Mouse (Mus musculus) stomach, postnatal 0 days (tissue): ENCODE measurements around the gene Fbxo11. TPM values are rescaled to one million over a fixed set of nuclear protein-coding genes. Genes with fewer than 3 reads are reported as not detected.

Experiments used
- ATAC-seq: fragments of 200-750 bp; cut with Nextera tagmentation; 2 replicates; pipeline ENCODE4 v1.8.0; 2017; ENCODE audit not compliant: low FRiP score, low TSS enrichment
- DNase-seq: peaks from one replicate; pipeline ENCODE4 v3.0.0-alpha.2; 2016; ENCODE audit warnings: low spot score
- H3K27ac ChIP-seq: fragments of 300-500 bp; sonication (generic); replicated peaks from 2 replicates; pipeline ENCODE4 v1.5.1; 2014; ENCODE audit warnings: mild to moderate bottlenecking, control low read depth
- H3K27me3 ChIP-seq: fragments of 300-500 bp; sonication (generic); 2 replicates; pipeline ENCODE4 v1.6.1; 2014; ENCODE audit warnings: low read length; ENCODE audit not compliant: control insufficient read depth, insufficient read depth
- H3K36me3 ChIP-seq: fragments of 300-500 bp; sonication (generic); 2 replicates; pipeline ENCODE4 v1.6.1; 2014; ENCODE audit warnings: low read length, mixed read lengths; ENCODE audit not compliant: control insufficient read depth, insufficient read depth
- H3K4me1 ChIP-seq: fragments of 300-500 bp; sonication (generic); replicated peaks from 2 replicates; pipeline ENCODE4 v1.6.1; 2014; ENCODE audit warnings: antibody characterized with exemption; ENCODE audit not compliant: control insufficient read depth, insufficient read depth
- H3K4me2 ChIP-seq: fragments of 300-500 bp; sonication (generic); replicated peaks from 2 replicates; pipeline ENCODE4 v1.6.1; 2014; ENCODE audit warnings: low read depth, mild to moderate bottlenecking, control low read depth, moderate library complexity
- H3K4me3 ChIP-seq: fragments of 300-500 bp; sonication (generic); 2 replicates; pipeline ENCODE4 v1.5.1; 2014; ENCODE audit warnings: low read depth, low read length, control low read depth
- H3K9ac ChIP-seq: fragments of 300-500 bp; sonication (generic); 2 replicates; pipeline ENCODE4 v1.6.1; 2014; ENCODE audit warnings: mild to moderate bottlenecking, low read length, control low read depth, mixed read lengths
- H3K9me3 ChIP-seq: fragments of 300-500 bp; sonication (generic); 2 replicates; pipeline ENCODE4 v1.6.1; 2016; ENCODE audit warnings: low read length; ENCODE audit not compliant: control insufficient read depth
- CTCF ChIP-seq: IDR thresholded peaks from 2 replicates; pipeline ENCODE4 v1.5.1; 2016; ENCODE audit warnings: antibody characterized with exemption, low read depth, mild to moderate bottlenecking, moderate library complexity
- EP300 ChIP-seq: optimal IDR thresholded peaks from 2 replicates; pipeline ENCODE3; 2016; ENCODE audit warnings: antibody characterized with exemption
- WGBS: fragments of 180-500 bp; shearing (Covaris S2); extraction: QIAGEN DNeasy Blood & Tissue Kit; methylation state at CpG from one replicate; pipeline ENCODE4 v1.1.7; 2014; 5-methylcytosine and 5-hydroxymethylcytosine counted together
- polyA plus RNA-seq: library from polyadenylated mRNA; unstranded; fragments of >200 nt; fragmentation: Nextera tagmentation; extraction: Ambion mirVana; gene quantifications from 2 replicates; pipeline ENCODE4 v1.2.1, GENCODE M21; 2015

Gene Fbxo11
- polyA plus RNA-seq, 1 experiment from 2014 or later = 7.7 TPM

DNA sequence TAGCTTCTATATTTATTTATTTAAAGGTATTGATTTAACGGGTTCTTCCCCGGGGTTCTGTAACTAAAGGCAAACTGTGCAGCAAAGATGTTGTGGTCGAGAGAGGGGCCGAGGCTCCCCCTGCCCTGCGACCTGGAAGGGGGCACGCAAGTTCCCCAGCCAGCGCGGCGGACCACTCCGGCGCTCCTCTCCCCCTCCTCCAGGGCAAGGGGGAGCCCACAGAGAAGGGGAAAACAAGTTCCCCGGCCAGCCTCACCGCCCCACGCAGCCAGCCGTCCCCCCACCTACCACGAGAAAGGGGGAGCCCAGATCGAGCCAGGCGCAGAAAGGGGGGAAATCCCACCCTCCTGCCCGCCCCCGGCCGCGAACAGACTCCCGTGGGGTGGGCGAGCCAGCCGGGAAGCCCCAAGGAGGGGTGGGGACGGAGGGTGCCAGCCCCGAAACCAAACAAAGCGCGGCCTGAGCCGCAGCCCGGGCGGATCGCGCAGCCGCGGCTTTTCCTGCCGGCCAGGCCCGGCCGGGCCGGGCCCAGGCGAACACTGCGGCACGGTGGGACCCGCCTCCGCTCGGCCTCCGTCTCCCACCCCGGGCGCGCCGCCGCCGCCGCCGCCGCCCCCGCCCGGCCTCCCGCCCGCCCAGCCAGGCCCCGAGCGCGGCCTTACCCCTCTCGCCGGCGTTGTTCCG lies 602 bp downstream of the Fbxo11 start:
- H3K4me2 ChIP-seq = peak overlapping the region; percentile 77
- H3K9me3 ChIP-seq = no peaks in the 10 kb centered on the region
- no peaks in the 10 kb centered on the region for H3K27me3 ChIP-seq
- H3K9ac ChIP-seq = peak overlapping the region; percentile 99
- peak overlapping the region; percentile 100 for H3K27ac ChIP-seq
- TF ChIP-seq EP300 (no peak), CTCF (no peak)
- H3K4me1 ChIP-seq = peaks cover 4% of the 10 kb centered on the region; the same call in 1 of the 2 replicates
- peak; percentile 76 for DNase-seq
- H3K36me3 ChIP-seq = no peaks in the 10 kb centered on the region
- ATAC-seq = peak; percentile 51
- peak overlapping the region; percentile 100 for H3K4me3 ChIP-seq
- 0% methylated on average over 35 of the region's 67 CpGs for WGBS

DNA sequence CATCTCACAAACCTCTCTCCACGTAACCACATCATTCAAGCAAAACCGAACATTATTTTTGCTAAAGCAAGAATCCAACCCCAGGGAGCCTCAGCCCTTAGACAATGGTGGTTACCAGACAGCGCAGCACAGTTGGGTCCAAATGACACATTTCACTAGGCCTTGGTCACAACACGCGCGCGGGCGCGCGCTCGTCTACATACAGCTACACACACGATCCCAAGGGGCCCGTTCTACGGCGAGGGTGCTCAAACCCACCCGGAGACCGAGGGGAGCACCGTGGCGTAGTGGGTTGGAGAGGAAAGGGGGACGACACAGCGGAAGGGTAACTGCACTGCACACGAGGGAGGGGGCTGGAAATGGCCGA lies 1.1 kb downstream of the Fbxo11 start:
- Histone ChIP-seq H3K4me1 (peaks cover 4% of the 10 kb centered on the region; the same call in 1 of the 2 replicates), H3K9me3 (no peaks in the 10 kb centered on the region), H3K9ac (peak overlapping the region; percentile 99), H3K4me3 (peak overlapping the region; percentile 100), H3K36me3 (no peaks in the 10 kb centered on the region), H3K4me2 (peak overlapping the region; percentile 77), H3K27me3 (no peaks in the 10 kb centered on the region), H3K27ac (peak overlapping the region; percentile 100)
- DNase-seq (peak; percentile 67), ATAC-seq (no peak)
- WGBS = under 1% methylated on average over 23 of the region's 23 CpGs
- TF ChIP-seq EP300 (no peak), CTCF (no peak)

DNA sequence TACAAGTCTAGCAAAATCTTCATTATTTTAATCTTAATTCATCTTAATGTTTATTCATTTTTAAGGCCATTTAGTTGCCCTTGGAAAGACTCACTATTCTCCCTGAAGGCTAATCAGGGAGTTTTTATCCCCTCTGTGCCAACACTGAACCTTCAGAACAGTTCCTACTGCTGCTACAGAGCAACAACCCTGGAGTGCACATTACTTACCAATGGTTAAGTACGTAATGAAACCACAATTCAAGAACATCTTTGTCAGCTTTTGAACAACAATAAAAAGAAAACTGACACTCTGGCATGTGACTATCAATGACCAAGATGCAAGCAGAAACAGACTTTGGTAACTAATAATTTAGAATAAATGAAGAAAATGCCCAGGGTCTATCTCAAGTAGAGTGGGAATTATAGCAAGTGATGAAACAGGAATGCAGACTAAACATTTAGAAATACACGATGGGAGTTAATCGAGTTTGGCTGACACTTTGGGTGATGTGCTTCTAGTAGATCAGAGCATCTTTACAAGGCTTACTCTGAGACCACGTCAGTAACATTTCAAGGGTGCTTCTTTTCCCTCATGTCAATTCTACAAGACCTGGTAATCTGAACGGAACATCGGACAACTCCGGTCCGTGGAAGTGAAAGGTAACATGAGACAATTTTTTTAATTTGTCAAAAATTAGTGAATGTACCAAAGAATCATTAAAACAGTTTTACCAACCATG lies 2.1 kb downstream of the Fbxo11 start:
- Histone ChIP-seq H3K9me3 (no peaks in the 10 kb centered on the region), H3K4me1 (peaks cover 4% of the 10 kb centered on the region; the same call in 1 of the 2 replicates), H3K4me3 (peak overlapping the region; percentile 100), H3K9ac (peak overlapping the region; percentile 35; the same call in 1 of the 2 replicates), H3K36me3 (no peaks in the 10 kb centered on the region), H3K27me3 (no peaks in the 10 kb centered on the region), H3K4me2 (peak overlapping the region; percentile 77), H3K27ac (no peak overlapping the region)
- TF ChIP-seq EP300 (no peak), CTCF (no peak)
- no peak for DNase-seq
- 23% methylated on average over 8 of the region's 8 CpGs for WGBS
- ATAC-seq = no peak

DNA sequence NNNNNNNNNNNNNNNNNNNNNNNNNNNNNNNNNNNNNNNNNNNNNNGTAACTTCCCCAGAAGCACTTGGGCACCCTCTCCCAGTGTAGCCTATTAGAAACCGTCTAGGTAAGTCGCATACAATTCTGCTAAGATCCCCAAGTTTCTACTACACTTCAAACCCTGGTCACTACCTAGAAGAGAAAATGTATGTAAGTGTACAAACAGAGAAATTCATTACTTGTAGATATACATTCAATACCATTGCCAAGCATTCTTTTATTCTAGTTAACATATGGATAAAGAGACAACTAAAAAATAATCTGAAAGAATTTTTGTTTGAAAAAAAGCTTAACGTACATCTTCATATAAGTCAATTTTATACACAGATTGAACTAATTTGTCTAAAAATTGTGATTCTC lies 3.1 kb downstream of the Fbxo11 start:
- H3K27me3 ChIP-seq = no peaks in the 10 kb centered on the region
- peaks cover 4% of the 10 kb centered on the region; the same call in 1 of the 2 replicates for H3K4me1 ChIP-seq
- DNase-seq = no peak
- no peak overlapping the region for H3K4me2 ChIP-seq
- TF ChIP-seq CTCF (no peak), EP300 (no peak)
- H3K27ac ChIP-seq = no peak overlapping the region
- whole genome bisulfite sequencing = 69% methylated on average over 3 of the region's 3 CpGs
- H3K9me3 ChIP-seq = no peaks in the 10 kb centered on the region
- no peak overlapping the region for H3K9ac ChIP-seq
- no peak for ATAC-seq
- H3K4me3 ChIP-seq = no peak overlapping the region
- H3K36me3 ChIP-seq = no peaks in the 10 kb centered on the region

DNA sequence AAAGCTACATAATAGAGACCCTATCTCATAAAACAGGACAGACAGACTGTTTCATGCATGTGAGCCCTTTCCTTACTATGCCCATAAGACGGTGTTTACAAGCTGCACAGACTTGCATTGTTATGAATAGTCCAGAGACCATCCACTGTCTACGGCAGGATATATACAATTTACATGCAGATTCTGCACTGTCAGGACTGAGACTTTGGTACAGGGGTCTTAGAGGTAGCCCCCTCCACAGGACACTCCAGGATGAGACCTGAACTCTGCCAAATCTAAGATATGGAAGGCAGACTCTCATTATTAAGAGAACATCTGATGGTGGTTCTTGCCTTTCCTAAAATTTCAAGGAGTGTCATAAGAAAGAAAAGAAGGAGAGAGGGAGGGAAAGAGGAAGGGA lies 6.8 kb downstream of the Fbxo11 start:
- no peaks in the 10 kb centered on the region for H3K9me3 ChIP-seq
- H3K9ac ChIP-seq = no peak overlapping the region
- WGBS = 42% methylated on average over 2 of the region's 2 CpGs
- TF ChIP-seq CTCF = no peak
- TF ChIP-seq EP300 = no peak
- no peak for ATAC-seq
- H3K27ac ChIP-seq = no peak overlapping the region
- no peaks in the 10 kb centered on the region for H3K36me3 ChIP-seq
- no peak overlapping the region for H3K4me3 ChIP-seq
- DNase-seq = no peak
- H3K4me1 ChIP-seq = peaks cover 3% of the 10 kb centered on the region; the same call in 1 of the 2 replicates
- no peak overlapping the region for H3K4me2 ChIP-seq
- no peaks in the 10 kb centered on the region for H3K27me3 ChIP-seq

- Histone ChIP-seq H3K9ac (no peak overlapping the region), H3K36me3 (no peaks in the 10 kb centered on the region), H3K4me1 (no peaks in the 10 kb centered on the region), H3K4me2 (no peak overlapping the region), H3K27ac (no peak overlapping the region), H3K4me3 (no peak overlapping the region), H3K27me3 (no peaks in the 10 kb centered on the region), H3K9me3 (no peaks in the 10 kb centered on the region)
- no peak for ATAC-seq
- WGBS = 83% methylated on average over 1 of the region's 1 CpGs
- no peak for DNase-seq
- no peak for TF ChIP-seq CTCF
- TF ChIP-seq EP300 = no peak
These were observed 7.2 kb downstream of the Fbxo11 start for GRCm38 (mm10) chr17:88057846-88058245.
